Mouse (Mus musculus) adrenal gland, postnatal 25 days (tissue): ENCODE results near the gene Fanca. TPM values are rescaled to one million over a fixed set of nuclear protein-coding genes. Genes with fewer than 3 reads are reported as not detected.
A peak's percentile ranks its signal among the peaks of the same experiment; 100 is the strongest.

Experiments
- DNase-seq: peaks from one replicate; pipeline ENCODE4 v3.0.0; 2021; ENCODE audit warnings: mixed read lengths
- long read RNA-seq: library from polyadenylated mRNA; stranded (forward); transcript quantifications from one replicate; pipeline ENCODE4 v2.0.0, GENCODE M21; 2021
- total RNA-seq: library from RNA; stranded (reverse); gene quantifications from 2 replicates; pipeline ENCODE4 v1.2.3, GENCODE M21; 2021

Gene Fanca
- total RNA-seq: 6.6 and 15.5 TPM in 2 replicates
- long read RNA-seq, partial matches to known transcripts: 2 of 3 reads
- long read RNA-seq, other reads (novel, unspliced or antisense): 1 of 3 reads

GRCm38 (mm10) chr8:123318467-123318911 lies at the start of gene Fanca:
Gene Fanca (minus strand): TSS chr8:123318576.
- DNase-seq: peak; percentile 96

- DNase-seq: peak; percentile 70
Measured at GRCm38 (mm10) chr8:123361082-123361739, 42.8 kb upstream of the Fanca start.

GRCm38 (mm10) chr8:123353216-123353615 lies 34.8 kb upstream of the Fanca start:
- no peak for DNase-seq

- peak; percentile 45 for DNase-seq
Measured at GRCm38 (mm10) chr8:123352786-123353185, 34.4 kb upstream of the Fanca start.

GRCm38 (mm10) chr8:123352118-123352517 lies 33.7 kb upstream of the Fanca start:
- DNase-seq: no peak

- no peak for DNase-seq
Measured at GRCm38 (mm10) chr8:123349073-123349472, 30.7 kb upstream of the Fanca start.

- peak; percentile 26 for DNase-seq
Measured at GRCm38 (mm10) chr8:123348237-123348843, 30.0 kb upstream of the Fanca start.

GRCm38 (mm10) chr8:123347293-123347692 lies 28.9 kb upstream of the Fanca start:
- DNase-seq: no peak

- peak; percentile 26 for DNase-seq
Measured at GRCm38 (mm10) chr8:123345856-123346255, 27.5 kb upstream of the Fanca start.

- no peak for DNase-seq
Measured at GRCm38 (mm10) chr8:123345135-123345534, 26.8 kb upstream of the Fanca start.

- DNase-seq: no peak
Measured at GRCm38 (mm10) chr8:123343422-123343821, 25.0 kb upstream of the Fanca start.

GRCm38 (mm10) chr8:123342911-123343310 lies 24.5 kb upstream of the Fanca start:
- no peak for DNase-seq

- DNase-seq: no peak
Measured at GRCm38 (mm10) chr8:123342253-123342652, 23.9 kb upstream of the Fanca start.

- DNase-seq: no peak
Measured at GRCm38 (mm10) chr8:123341040-123342015, 23.0 kb upstream of the Fanca start.

GRCm38 (mm10) chr8:123340071-123340470 lies 21.7 kb upstream of the Fanca start:
- DNase-seq: no peak

GRCm38 (mm10) chr8:123337475-123337874 lies 19.1 kb upstream of the Fanca start:
- DNase-seq: no peak

- no peak for DNase-seq
Measured at GRCm38 (mm10) chr8:123334467-123334866, 16.1 kb upstream of the Fanca start.

- DNase-seq: no peak
Measured at GRCm38 (mm10) chr8:123333864-123334263, 15.5 kb upstream of the Fanca start.

GRCm38 (mm10) chr8:123333091-123333587 lies 14.8 kb upstream of the Fanca start:
- no peak for DNase-seq

- DNase-seq: peak; percentile 76
Measured at GRCm38 (mm10) chr8:123332262-123333090, 14.1 kb upstream of the Fanca start, which contains the start of gene Spire2. Gene Spire2 (plus strand): TSS chr8:123332713.

GRCm38 (mm10) chr8:123331810-123332209 lies 13.4 kb upstream of the Fanca start:
- DNase-seq: no peak
